ENCODE assay signal across 18 mouse cellular contexts in genomic region chr5:8357677-8358076, GRCm38 (mm10). TPM values are rescaled to one million over a fixed set of nuclear protein-coding genes. Genes with fewer than 3 reads are reported as not detected.
A peak's percentile ranks its signal among the peaks of the same experiment; 100 is the strongest.
DNase-seq lines count a peak whose midpoint lies in the region; ATAC-seq lines count a peak whose summit lies in the region.
"Had no signal": no experiment of that assay in that cellular context is flagged by ENCODE, and none has a peak within 500 bp of the region (broad histone marks: within the 10 kb centered on the region; RNA-seq: fewer than 3 reads in every experiment).

No protein-coding gene starts in this region.

- peak overlapping the region; percentile 35 for H3K4me2 ChIP-seq in heart, embryonic 15.5 days
- H3K4me2 ChIP-seq in lung, embryonic 16.5 days (ENCODE audit: low read depth, low read length) = no peak overlapping the region
- H3K4me2 ChIP-seq in intestine, embryonic 16.5 days (ENCODE audit: low read depth, low read length) = no peak overlapping the region
- H3K4me2 ChIP-seq: forebrain, embryonic 13.5 days; limb, embryonic 12.5 days; liver, embryonic 13.5 days; midbrain, embryonic 12.5 days had no signal

- H3K36me3 ChIP-seq in heart, embryonic 15.5 days = no peaks in the 10 kb centered on the region
- H3K36me3 ChIP-seq in lung, embryonic 16.5 days (ENCODE audit: control insufficient read depth, insufficient read depth, low read length) = no peaks in the 10 kb centered on the region
- H3K36me3 ChIP-seq in intestine, embryonic 16.5 days (ENCODE audit: control insufficient read depth, insufficient read depth, low read length) = no peaks in the 10 kb centered on the region
- H3K36me3 ChIP-seq: embryonic facial prominence, embryonic 10.5 days; limb, embryonic 12.5 days; liver, embryonic 13.5 days; midbrain, embryonic 12.5 days had no signal

- H3K27ac ChIP-seq in heart, embryonic 15.5 days = peak overlapping the region; percentile 75
- no peak overlapping the region for H3K27ac ChIP-seq in lung, embryonic 16.5 days (ENCODE audit: low read length)
- H3K27ac ChIP-seq in intestine, embryonic 16.5 days (ENCODE audit: low read length) = no peak overlapping the region
- H3K27ac ChIP-seq: embryonic facial prominence, embryonic 10.5 days; forebrain, embryonic 13.5 days; limb, embryonic 12.5 days; liver, embryonic 13.5 days; midbrain, embryonic 12.5 days had no signal

- H3K9me3 ChIP-seq in heart, embryonic 15.5 days (replicated peaks) = no peaks in the 10 kb centered on the region
- H3K9me3 ChIP-seq in lung, embryonic 16.5 days (ENCODE audit: control insufficient read depth, low read length) = no peaks in the 10 kb centered on the region
- no peaks in the 10 kb centered on the region for H3K9me3 ChIP-seq in intestine, embryonic 16.5 days (ENCODE audit: control insufficient read depth, low read length)
- H3K9me3 ChIP-seq: embryonic facial prominence, embryonic 10.5 days; forebrain, embryonic 13.5 days; limb, embryonic 12.5 days; liver, embryonic 13.5 days; midbrain, embryonic 12.5 days had no signal

- 0 out of 2 replicates have a peak overlapping the region, but pooled peaks have one; percentile 10 for H3K9ac ChIP-seq in heart, embryonic 15.5 days
- no peak overlapping the region for H3K9ac ChIP-seq in lung, embryonic 16.5 days (ENCODE audit: low read length)
- no peak overlapping the region for H3K9ac ChIP-seq in intestine, embryonic 16.5 days (ENCODE audit: low read depth, low read length)
- H3K9ac ChIP-seq: forebrain, embryonic 13.5 days; limb, embryonic 12.5 days; liver, embryonic 13.5 days; midbrain, embryonic 12.5 days had no signal

- no peak for DNase-seq in frontal cortex, postnatal 10 days (ENCODE audit: low spot score in 2 of 2)
- DNase-seq in heart, adult 8-10 months (ENCODE audit: low spot score) = no peak
- DNase-seq in lung, postnatal 10 days = no peak
- peak; percentile 11 for DNase-seq in heart, postnatal 4 days
- DNase-seq: adrenal gland, adult 2 months; cerebellum, adult 11 months; cerebellum, postnatal 14 days; liver, embryonic 13.5 days; right cerebral cortex, adult 18-20 months had no signal

- 0 out of 2 replicates have a peak, but pooled peaks have one; percentile 40 for ATAC-seq in frontal cortex, adult (ENCODE audit: low TSS enrichment)
- ATAC-seq in heart, embryonic 15.5 days (replicated peaks; ENCODE audit: insufficient number of reproducible peaks, insufficient read depth, low FRiP score, low read depth) = peak; percentile 58; the same call in 1 of the 2 replicates
- peak; percentile 27; the same call in 1 of the 2 replicates for ATAC-seq in lung, embryonic 16.5 days (ENCODE audit: low read depth)
- no peak for ATAC-seq in intestine, embryonic 16.5 days
- ATAC-seq: forebrain, embryonic 13.5 days had no signal

- peaks cover 21% of the 10 kb centered on the region for H3K4me1 ChIP-seq in heart, embryonic 15.5 days (replicated peaks)
- H3K4me1 ChIP-seq in lung, embryonic 16.5 days (replicated peaks; ENCODE audit: control insufficient read depth, insufficient read depth, low read length) = peaks cover 16% of the 10 kb centered on the region
- H3K4me1 ChIP-seq in intestine, embryonic 16.5 days (ENCODE audit: control insufficient read depth, insufficient read depth, low read length) = no peaks in the 10 kb centered on the region
- H3K4me1 ChIP-seq: limb, embryonic 12.5 days; liver, embryonic 13.5 days had no signal

- WGBS in heart, embryonic 15.5 days = 41% methylated on average over 8 of the region's 8 CpGs
- 62% methylated on average over 8 of the region's 8 CpGs for WGBS in lung, embryonic 16.5 days
- WGBS in intestine, embryonic 16.5 days = 75% methylated on average over 8 of the region's 8 CpGs

- no peak overlapping the region for H3K4me3 ChIP-seq in heart, embryonic 15.5 days
- no peak overlapping the region for H3K4me3 ChIP-seq in lung, embryonic 16.5 days (ENCODE audit: low read length)
- H3K4me3 ChIP-seq in intestine, embryonic 16.5 days (ENCODE audit: low read length) = no peak overlapping the region
- H3K4me3 ChIP-seq: embryonic facial prominence, embryonic 10.5 days; forebrain, embryonic 13.5 days; limb, embryonic 12.5 days; liver, embryonic 13.5 days; midbrain, embryonic 12.5 days had no signal

- H3K27me3 ChIP-seq in heart, embryonic 15.5 days = no peaks in the 10 kb centered on the region
- no peaks in the 10 kb centered on the region for H3K27me3 ChIP-seq in lung, embryonic 16.5 days (ENCODE audit: control insufficient read depth, insufficient read depth, low read depth, low read length)
- no peaks in the 10 kb centered on the region for H3K27me3 ChIP-seq in intestine, embryonic 16.5 days (replicated peaks; ENCODE audit: control insufficient read depth, insufficient read depth, low read length)
- H3K27me3 ChIP-seq: CH12.LX; forebrain, embryonic 13.5 days; limb, embryonic 12.5 days; liver, embryonic 13.5 days; midbrain, embryonic 12.5 days had no signal

RNA-seq across cellular contexts. Expression of gene Adam22, which starts 10.3 kb away (rescaled TPM):
- polyA plus RNA-seq in heart, embryonic 15.5 days (2015; fragmentation: Nextera tagmentation; extraction: Ambion mirVana) = 6.9 and 7.9 TPM in 2 replicates
- total RNA-seq in heart, adult 8-10 months (2022) = 1 to 10 TPM; 4.5 to 6.1 (median 5.3) TPM
- polyA plus RNA-seq in lung, embryonic 16.5 days (2015; fragmentation: Nextera tagmentation; extraction: Ambion mirVana) = 3.7 and 4.3 TPM in 2 replicates
- 1 to 10 TPM; 8.1 to 8.3 TPM for total RNA-seq in heart, postnatal 4 days (2021)
- polyA plus RNA-seq in intestine, embryonic 16.5 days (2015; fragmentation: Nextera tagmentation; extraction: Ambion mirVana) = 2.8 and 3.2 TPM in 2 replicates
